Mouse (Mus musculus) lung, postnatal 10 days (tissue): ENCODE results near the gene Adgra3.
A peak's percentile ranks its signal among the peaks of the same experiment; 100 is the strongest.

Source experiments
- DNase-seq: peaks from one replicate; pipeline ENCODE4 v3.0.0; 2021

Gene Adgra3

GRCm38 (mm10) chr5:50058421-50059286 is at the start of gene Adgra3:
Gene Adgra3 (minus strand): TSS chr5:50059006.
- peak; percentile 88 for DNase-seq

- no peak for DNase-seq
These were observed 24.6 kb upstream of the Adgra3 start for GRCm38 (mm10) chr5:50083441-50083840.

GRCm38 (mm10) chr5:50074245-50074644 is 15.4 kb upstream of the Adgra3 start:
- no peak for DNase-seq

DNA sequence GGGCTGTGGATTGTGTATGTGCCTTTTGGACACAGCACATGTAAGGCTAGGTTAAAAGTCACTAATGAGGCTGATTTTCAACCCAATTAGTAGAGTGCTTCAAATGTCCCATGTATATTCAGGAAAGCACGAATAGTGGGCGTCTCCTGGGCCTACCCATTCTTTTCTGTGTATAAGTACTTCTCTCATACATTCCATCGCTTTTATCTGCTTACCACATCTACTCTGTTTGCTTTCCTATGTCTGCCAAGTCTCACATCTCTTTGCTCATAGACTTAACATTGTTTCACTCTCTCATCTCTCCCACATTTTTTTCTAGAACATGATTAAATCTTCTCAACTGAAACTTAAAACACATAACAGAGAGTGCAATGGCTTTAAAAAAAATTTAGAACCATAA is 5.4 kb upstream of the Adgra3 start:
- DNase-seq, result no peak

- peak; percentile 37 for DNase-seq
These were observed 780 bp upstream of the Adgra3 start for GRCm38 (mm10) chr5:50059586-50059985.

- peak; percentile 35 for DNase-seq
These were observed 990 bp downstream of the Adgra3 start for GRCm38 (mm10) chr5:50057612-50058420.

GRCm38 (mm10) chr5:50052456-50052855 is 6.3 kb downstream of the Adgra3 start:
- peak; percentile 38 for DNase-seq

DNA sequence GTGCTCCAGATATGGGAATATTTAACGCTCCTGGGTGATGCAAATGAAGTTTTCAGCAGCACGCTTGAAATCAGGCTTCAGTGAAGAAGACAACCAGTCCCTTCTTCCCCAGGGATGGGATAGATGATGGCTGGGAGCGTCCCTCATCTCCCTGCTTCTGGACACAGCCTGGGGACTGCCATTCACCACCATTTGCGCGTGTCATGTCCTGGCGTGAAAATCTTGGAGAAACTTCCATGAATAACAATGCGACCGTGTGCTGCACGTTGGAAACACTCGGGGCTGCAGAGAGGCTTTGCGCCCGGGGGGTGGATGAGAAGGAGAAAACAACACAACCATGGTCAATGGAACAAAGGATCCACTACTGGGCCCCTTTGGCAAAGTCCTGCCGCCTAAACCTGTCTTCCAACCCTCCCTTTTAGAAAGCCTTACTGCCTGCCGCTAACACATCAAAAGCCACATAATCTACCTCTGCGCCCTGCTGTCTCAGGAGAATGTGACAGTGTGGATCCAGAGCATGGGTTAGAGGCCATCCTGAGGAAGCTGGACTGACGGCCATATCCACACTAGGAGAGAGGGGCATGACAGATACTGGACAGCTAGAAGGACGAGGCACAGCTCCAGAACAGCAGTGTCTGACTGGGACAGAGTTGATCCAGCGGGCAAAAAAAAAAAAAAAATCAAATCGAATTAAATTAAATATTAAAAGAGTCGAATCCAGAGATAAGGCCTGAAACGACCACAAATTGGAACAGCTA is 8.0 kb downstream of the Adgra3 start:
- DNase-seq, result no peak

GRCm38 (mm10) chr5:50050037-50050436 is 8.8 kb downstream of the Adgra3 start:
- DNase-seq, result no peak

DNA sequence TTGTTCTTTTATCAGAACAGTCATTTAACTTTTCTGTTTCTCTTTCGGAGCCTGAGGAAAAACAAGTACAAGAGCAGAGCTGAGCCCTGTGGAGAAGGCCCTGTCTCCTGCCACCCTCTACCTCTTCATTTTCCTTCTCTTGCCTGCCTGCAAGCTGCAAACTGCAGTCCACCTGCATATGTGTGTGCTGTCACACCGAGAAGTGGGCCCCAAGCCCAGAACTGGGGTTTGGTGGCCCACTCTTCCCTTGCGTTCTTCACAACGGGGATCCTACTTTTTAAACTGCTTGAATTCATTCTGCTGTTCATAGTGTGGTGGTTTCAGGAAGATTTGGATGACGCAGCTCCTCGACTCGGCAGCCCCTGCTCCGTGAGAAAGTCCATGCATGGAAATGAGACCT is 9.3 kb downstream of the Adgra3 start:
- no peak for DNase-seq

DNA sequence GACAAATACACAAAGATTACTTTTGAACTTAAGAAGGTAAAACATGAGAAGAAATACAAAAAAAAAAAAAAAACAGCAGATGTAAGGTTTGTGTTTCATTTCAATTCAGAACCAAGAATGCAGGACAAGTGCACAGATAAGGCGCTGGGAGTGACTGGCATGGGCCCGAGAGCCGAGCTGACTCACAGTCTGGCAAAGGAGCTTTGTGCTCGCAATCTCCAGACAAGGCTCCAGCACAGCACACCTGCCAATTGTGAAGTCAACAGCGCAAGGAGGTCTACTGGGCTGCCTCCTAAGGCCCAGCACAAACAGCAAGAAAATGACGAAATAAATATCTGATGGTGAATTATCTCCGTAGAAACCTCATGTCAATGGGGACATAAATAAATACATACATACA is 9.8 kb downstream of the Adgra3 start:
- DNase-seq, result peak; percentile 44

DNA sequence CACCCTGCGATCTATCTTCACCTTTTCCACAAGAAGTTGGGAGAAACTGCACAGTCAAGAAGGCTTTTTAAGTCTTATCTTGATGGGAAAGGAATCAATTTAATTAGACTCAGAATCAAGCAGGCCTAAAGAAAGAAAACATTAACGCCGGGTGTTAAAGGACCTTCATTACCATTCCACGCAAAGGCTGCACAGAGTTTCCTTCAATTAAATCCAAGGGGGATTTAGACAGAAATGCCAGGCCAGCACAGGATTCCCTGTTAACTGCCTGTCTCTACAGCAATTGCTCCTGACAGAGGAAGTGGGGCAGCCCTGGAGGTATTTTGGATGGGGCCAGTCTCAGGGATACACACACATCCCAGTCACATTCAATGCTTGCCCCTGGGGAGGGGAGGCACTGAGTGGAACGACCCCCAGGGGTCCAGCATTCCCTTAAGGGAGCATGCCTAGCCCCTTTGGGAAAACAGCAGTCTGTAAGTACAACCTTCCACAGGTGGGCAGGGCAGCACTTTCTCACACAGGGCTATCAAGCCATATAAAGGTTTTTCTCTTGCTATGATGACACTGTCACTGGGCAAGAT is 10.4 kb downstream of the Adgra3 start:
- DNase-seq, result no peak

DNA sequence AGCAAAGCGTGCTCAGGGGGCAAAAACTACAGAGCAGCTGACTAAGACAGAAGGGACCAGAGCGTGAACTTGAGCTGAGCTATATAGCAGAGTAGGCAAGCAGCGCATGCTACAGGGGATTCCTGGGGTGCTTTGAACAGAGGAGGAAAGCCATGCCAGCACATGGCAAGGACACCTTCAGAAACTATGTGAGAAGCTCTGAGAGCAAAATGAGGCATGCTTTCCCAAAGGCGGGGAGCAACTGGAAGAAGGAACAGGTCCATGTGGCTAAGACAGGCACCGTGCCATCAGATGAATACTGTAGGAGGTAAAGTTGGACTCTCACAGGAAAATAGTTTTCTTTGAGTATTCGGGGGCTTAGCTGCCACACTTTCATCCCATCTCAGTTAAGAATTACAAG is 13.6 kb downstream of the Adgra3 start:
- DNase-seq, result no peak

DNA sequence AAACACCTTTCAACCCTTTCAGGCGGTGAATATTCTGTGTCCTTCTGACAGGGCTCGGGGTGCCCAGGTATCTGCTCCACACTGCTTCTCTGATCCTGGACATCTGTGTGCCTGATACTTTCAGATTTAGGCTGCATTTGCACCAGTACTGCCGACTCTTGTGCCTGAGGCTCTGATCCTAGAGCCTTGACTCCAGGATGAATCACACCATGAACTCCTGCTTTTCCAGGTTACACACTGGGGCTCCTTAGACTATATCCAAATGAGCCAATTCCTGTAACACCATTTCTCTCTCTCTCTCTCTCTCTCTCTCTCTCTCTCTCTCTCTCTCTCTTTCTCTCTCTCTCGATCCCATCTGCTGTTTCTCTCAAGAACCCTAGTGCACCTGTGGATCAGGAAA is 15.1 kb downstream of the Adgra3 start:
- no peak for DNase-seq

- DNase-seq, result no peak
These were observed 16.4 kb downstream of the Adgra3 start for GRCm38 (mm10) chr5:50042274-50042943.

DNA sequence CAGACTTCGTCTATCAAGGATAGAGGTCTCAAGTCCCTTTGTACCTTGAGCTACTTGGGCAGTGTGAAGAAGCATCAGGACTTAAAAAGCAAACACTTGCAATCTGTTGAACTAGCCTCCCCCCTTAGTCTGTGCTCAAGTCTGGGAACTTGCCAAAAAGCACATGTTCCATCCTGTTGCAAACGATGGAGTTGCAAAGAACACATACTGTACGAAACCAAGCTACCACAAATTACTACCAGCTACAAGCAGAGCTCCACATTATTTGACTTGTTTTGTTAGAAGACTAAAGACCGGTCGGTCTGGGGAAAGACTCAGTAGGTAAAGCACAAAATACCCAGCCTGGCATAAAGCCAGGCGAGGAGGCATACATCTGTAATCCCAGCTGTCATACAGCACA is 19.3 kb downstream of the Adgra3 start:
- DNase-seq, result no peak

DNA sequence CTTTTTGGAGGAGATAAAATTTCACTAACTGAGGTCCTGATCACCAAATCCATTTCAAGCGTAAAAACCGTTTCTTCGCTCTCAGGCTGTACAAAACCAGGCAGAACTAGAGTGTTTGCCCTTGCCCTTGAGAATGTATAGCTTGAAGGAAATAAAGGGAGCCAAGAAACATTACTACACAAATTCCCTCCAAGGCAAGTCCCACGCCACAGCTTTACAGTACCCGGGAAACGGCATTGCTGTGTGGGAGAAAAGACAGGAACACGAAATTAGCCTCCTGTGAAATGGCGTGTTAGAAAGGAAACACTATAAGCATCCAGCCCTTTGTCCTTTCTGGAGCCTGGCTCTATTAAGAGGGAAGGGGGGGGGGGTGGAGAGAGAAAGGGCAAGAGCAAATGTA is 21.1 kb downstream of the Adgra3 start:
- no peak for DNase-seq

GRCm38 (mm10) chr5:50034900-50035514 is 23.8 kb downstream of the Adgra3 start:
- no peak for DNase-seq

GRCm38 (mm10) chr5:50034231-50034630 is 24.6 kb downstream of the Adgra3 start:
- DNase-seq, result peak; percentile 31

- no peak for DNase-seq
These were observed 25.1 kb downstream of the Adgra3 start for GRCm38 (mm10) chr5:50033660-50034059.

DNA sequence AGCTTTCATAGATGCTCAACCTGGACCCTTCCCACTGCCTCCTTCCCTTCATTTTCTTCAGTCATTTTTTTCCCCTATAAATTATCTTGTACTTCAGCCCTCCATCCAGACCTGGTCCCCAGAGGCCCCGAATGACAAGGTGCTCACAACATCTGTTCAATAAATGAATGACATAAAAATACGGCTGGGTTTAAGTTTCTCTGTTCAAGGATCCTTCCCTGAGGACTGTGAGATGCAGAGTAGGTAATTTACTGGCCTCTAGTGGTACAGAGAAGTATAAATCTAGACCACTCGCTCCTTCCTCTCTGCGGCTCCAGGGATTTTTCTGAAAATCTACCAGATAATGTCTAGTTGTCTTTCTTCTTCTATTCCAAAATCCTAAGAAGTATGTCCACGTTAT is 26.5 kb downstream of the Adgra3 start:
- DNase-seq, result no peak

- DNase-seq, result no peak
These were observed 27.0 kb downstream of the Adgra3 start for GRCm38 (mm10) chr5:50031763-50032272.
